Mouse (Mus musculus): Measurements from ENCODE around the gene Oard1.

The Oard1 gene

GRCm38 (mm10) chr17:48409380-48410298, at the start of gene Oard1, which contains the start of gene Nfya:
Gene Oard1, plus strand, starts transcription at chr17:48410014.
Gene Nfya, minus strand, starts transcription at chr17:48409906.
- DNase-seq (ENCODE audit: low spot score), result peak; percentile 100

DNA sequence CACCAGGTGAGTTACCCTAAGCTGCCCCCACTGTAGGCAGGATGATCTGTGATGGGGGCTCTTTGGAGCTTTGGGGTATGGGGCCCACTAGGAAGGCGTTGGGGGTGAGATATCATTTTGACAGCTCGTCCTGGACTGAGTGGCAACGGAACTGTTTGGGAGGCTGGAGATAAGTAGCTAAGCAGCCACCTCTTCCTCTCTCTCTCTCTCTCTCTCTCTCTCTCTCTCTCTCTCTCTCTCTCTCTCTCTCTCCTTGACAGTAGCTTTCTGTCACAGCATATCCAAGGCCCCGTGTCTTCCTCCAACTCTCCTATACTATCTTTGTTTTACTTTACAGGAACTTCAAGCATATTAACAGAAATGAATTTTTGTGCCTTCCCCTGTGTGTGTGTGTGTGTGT, 49.4 kb upstream of the Oard1 start:
- DNase-seq (ENCODE audit: low spot score), result no peak

- no peak for DNase-seq (ENCODE audit: low spot score)
Observed at GRCm38 (mm10) chr17:48362346-48362745, 47.5 kb upstream of the Oard1 start.

DNA sequence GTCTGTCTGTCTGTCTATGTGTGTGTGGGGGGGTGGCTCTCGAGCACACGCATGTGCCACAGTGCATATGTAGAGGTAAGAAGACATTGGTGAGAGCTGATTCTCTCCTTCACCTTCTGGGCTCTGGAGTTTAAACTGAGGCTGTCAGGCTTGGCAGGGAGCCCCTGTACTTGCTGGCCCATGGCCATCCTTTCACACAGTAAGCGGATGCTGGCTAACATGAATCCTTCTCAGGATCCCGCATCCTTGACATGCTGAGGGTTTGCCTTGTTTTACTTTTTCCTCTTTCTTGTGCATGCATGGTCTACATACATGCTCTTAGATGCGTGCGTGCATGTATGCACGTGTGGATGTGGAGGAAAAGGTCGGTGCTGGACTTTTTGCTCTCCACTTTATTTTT, 46.8 kb upstream of the Oard1 start:
- DNase-seq (ENCODE audit: low spot score), result peak; percentile 34

DNA sequence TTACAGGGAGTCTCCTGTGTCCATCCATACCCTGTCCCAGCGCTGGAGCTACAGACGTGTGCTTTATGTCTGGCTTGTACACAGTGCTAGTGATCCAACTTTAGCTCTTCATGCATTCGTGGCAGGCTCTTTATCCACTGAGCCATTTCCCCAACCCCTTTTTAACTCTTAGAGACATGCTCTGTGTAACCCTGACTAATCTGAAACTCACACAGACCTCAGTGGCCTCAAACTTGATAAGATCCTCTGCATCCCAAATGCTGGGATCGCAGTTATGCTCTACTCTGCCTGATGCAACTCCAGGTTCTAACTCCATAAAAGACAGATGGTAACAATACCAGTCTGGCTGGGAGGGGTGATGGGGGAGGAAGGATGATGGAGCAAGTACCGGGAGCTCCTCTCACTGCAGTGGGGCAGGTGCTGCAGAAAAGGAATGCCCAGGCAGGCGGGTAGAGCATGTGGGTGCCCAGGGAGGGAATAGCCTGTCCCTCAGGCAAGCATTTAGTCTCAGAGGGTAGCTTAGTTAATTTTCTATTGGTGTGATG, 46.3 kb upstream of the Oard1 start:
- no peak for DNase-seq (ENCODE audit: low spot score)

- DNase-seq (ENCODE audit: low spot score), result no peak
Observed at GRCm38 (mm10) chr17:48365511-48366155, 44.2 kb upstream of the Oard1 start.

GRCm38 (mm10) chr17:48366806-48367205, 43.0 kb upstream of the Oard1 start:
- DNase-seq (ENCODE audit: low spot score), result no peak

- DNase-seq (ENCODE audit: low spot score), result no peak
Observed at GRCm38 (mm10) chr17:48371621-48372020, 38.2 kb upstream of the Oard1 start.

GRCm38 (mm10) chr17:48372987-48373386, 36.8 kb upstream of the Oard1 start:
- DNase-seq (ENCODE audit: low spot score), result no peak

DNA sequence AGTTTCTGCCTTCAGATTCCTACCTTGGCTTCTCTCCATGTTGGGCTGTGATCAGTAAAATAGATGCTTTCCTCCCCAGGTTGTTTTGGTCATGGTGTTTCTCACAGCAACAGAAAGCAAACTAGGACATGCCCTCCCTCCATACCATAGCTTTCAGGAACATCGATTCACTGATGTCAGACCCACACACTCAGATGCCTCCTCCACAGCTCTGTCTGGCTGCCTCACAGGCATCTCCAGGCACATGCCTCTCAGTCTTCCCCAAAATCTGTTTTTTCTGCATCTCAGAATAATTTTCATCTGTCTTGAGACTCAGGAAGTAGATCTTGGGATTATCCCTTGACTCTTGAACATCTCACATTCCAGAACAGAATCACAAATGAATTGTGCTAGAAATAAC, 33.7 kb upstream of the Oard1 start:
- no peak for DNase-seq (ENCODE audit: low spot score)

- no peak for DNase-seq (ENCODE audit: low spot score)
Observed at GRCm38 (mm10) chr17:48379050-48379449, 30.8 kb upstream of the Oard1 start.

- no peak for DNase-seq (ENCODE audit: low spot score)
Observed at GRCm38 (mm10) chr17:48385786-48386461, 23.9 kb upstream of the Oard1 start.

DNA sequence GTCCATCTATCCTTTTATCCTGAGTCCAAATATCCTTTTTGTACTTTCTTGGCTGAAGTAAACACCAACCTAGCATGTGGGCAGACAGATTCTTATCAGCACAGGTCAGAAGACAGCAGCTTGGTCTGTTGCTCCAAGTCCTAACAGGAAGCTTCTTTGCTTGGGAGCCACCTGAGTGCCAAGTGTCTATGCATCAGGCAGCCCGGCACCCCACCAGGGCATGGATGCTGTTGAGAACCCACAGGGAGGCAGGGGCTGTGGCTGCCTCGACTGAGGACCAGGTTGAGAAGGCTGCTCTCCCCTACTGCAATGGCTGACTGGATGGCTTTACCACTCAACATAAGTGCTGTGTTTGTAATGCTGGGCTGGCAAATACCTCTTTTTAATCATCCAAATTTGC, 21.1 kb upstream of the Oard1 start:
- no peak for DNase-seq (ENCODE audit: low spot score)

GRCm38 (mm10) chr17:48389442-48389841, 20.4 kb upstream of the Oard1 start:
- DNase-seq (ENCODE audit: low spot score), result no peak

DNA sequence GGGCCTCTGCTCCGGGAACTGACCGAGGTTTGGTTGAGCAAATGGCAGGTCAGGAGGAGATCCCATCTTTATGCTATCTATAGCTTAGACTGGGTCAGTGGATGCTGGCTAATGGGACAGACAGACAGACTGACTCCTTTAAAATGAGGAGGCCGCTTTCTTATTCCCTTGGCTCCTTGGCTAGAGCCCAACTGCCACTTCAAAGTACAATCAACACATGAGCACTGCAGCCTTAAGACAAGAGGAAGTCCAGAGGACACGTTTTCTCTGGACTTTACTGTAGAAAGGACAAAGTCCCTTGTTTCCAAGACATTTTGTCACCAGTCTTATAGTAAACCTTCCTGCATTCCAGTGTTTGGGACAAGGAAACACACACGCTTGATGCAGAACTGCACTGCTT, 18.4 kb upstream of the Oard1 start:
- DNase-seq (ENCODE audit: low spot score), result no peak

- no peak for DNase-seq (ENCODE audit: low spot score)
Observed at GRCm38 (mm10) chr17:48392616-48393015, 17.2 kb upstream of the Oard1 start.

DNA sequence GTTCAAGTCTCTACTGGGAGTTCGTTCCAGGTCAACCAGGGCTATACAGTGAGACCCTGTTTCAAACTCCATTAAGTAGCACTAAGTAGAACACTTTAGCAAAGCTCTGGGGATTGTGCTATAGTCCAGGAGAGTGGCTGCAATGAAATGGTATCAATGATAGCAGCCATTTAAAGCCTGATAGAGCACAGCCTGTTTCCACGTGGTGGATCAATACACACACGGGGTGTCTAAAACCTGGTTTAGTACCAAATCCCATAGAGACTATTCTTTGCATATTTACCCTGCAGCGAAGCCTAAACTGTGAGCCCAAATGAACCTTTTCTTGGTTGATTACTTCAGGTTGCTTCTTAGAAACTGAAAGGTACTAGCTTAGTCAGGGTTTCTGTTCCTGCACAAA, 8.1 kb upstream of the Oard1 start:
- no peak for DNase-seq (ENCODE audit: low spot score)

GRCm38 (mm10) chr17:48402751-48403150, 7.1 kb upstream of the Oard1 start:
- no peak for DNase-seq (ENCODE audit: low spot score)

DNA sequence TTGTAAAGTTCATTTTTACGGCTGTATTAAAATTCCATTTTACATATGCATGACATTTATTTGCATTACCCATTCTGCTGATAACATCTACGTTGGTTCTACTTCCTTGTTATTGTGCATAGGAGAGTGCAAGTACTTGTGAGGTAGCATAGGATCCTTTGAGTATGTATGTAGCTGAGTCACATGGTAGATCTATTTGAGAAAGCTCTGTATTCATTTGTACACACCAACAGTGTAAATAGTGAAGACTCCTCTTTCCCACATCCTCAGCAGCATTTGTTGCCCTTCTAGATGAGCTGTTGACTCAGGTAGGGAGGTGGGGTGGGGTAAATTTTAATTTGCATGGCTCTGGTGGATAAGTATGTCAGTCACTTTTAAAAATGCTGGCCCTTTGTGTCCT, 6.0 kb upstream of the Oard1 start:
- DNase-seq (ENCODE audit: low spot score), result no peak

- no peak for DNase-seq (ENCODE audit: low spot score)
Observed at GRCm38 (mm10) chr17:48404706-48405105, 5.1 kb upstream of the Oard1 start.

- DNase-seq (ENCODE audit: low spot score), result no peak
Observed at GRCm38 (mm10) chr17:48407154-48407553, 2.7 kb upstream of the Oard1 start.

- DNase-seq (ENCODE audit: low spot score), result no peak
Observed at GRCm38 (mm10) chr17:48407910-48408525, 1.8 kb upstream of the Oard1 start.

Data from urinary bladder, postnatal 14 days (tissue).